13 mouse cellular contexts compared by ENCODE assay signal in the genomic region with DNA sequence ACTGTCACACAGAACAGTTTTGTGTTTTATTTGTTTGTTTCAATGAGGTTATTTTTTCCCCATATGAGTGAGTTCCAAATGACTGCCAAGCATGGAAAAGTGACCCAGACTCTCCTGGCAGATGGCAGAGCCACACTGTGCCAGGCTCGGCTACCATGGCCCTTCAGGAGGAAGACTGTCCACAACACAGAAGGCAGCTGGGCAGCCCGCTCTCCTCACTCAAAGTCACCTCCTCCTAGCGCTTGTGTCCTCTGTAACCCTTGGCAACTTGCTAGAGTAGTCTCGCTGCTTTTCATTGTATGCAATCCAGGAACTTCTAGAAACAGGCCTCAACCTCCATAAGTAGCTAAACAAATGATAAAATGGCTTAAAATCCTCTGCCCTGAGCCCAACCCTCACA.
DNase-seq lines count a peak whose midpoint lies in the region; TF ChIP-seq lines count a peak whose summit lies in the region.
"Had no signal": no experiment of that assay in that cellular context is flagged by ENCODE, and none has a peak within 500 bp of the region (broad histone marks: within the 10 kb centered on the region; RNA-seq: fewer than 3 reads in every experiment).

No protein-coding gene starts in this region.

- no peak overlapping the region for H3K27ac ChIP-seq in heart, adult 2 months
- no peak overlapping the region for H3K27ac ChIP-seq in cerebellum, adult 2 months (ENCODE audit: insufficient read depth, low read length)
- H3K27ac ChIP-seq: forebrain, embryonic 10.5 days had no signal

- no peak for TF ChIP-seq POLR2A in heart, adult 2 months (IDR thresholded peaks at IDR 0.05; ENCODE audit: insufficient read depth, low read depth, low read length)
- TF ChIP-seq POLR2A in cerebellum, adult 2 months (IDR thresholded peaks at IDR 0.05; ENCODE audit: borderline replicate concordance, insufficient read depth, low read length), result no peak

- H3K9ac ChIP-seq in heart, adult 2 months (ENCODE audit: low read depth, low read length), result no peak overlapping the region

- no peak for TF ChIP-seq EP300 in heart, adult 2 months (IDR thresholded peaks at IDR 0.05; ENCODE audit: insufficient read depth, low read depth, low read length)

- intact Hi-C loops in heart, adult 2 months (cut with DNase I), result no loop called here
- intact Hi-C loops in left cerebral cortex, postnatal 36 days (cut with DNase I), result no loop called here

- no peak for TF ChIP-seq CTCF in heart, adult 2 months (IDR thresholded peaks at IDR 0.05)
- no peak for TF ChIP-seq CTCF in cerebellum, adult 2 months (IDR thresholded peaks at IDR 0.05; ENCODE audit: borderline replicate concordance, insufficient read depth, low read depth, low read length)

- H3K4me1 ChIP-seq in heart, adult 2 months (ENCODE audit: control insufficient read depth, insufficient read depth, low read length), result no peaks in the 10 kb centered on the region
- H3K4me1 ChIP-seq in cerebellum, adult 2 months (ENCODE audit: control insufficient read depth, insufficient read depth, low read length), result no peaks in the 10 kb centered on the region
- H3K4me1 ChIP-seq: forebrain, embryonic 10.5 days had no signal

- H3K4me3 ChIP-seq in heart, adult 2 months, result no peak overlapping the region
- H3K4me3 ChIP-seq in cerebellum, adult 2 months (replicated peaks; ENCODE audit: insufficient read depth, low read depth, low read length), result no peak overlapping the region
- H3K4me3 ChIP-seq: forebrain, embryonic 10.5 days had no signal

- no peaks in the 10 kb centered on the region for H3K36me3 ChIP-seq in heart, adult 2 months (ENCODE audit: control insufficient read depth, insufficient read depth, low read length)
- H3K36me3 ChIP-seq: forebrain, embryonic 10.5 days had no signal

- no peaks in the 10 kb centered on the region for H3K79me2 ChIP-seq in heart, adult 2 months (replicated peaks; ENCODE audit: control insufficient read depth, insufficient read depth, low read length)

- 60% methylated on average over 4 of the region's 4 CpGs for WGBS in heart, adult 2 months
- WGBS in cerebellum, adult 2 months, result 10% methylated on average over 4 of the region's 4 CpGs

- H3K27me3 ChIP-seq in heart, adult 2 months (ENCODE audit: control insufficient read depth, insufficient read depth, low read length), result no peaks in the 10 kb centered on the region
- H3K27me3 ChIP-seq in cerebellum, adult 2 months (ENCODE audit: control insufficient read depth, insufficient read depth, low read length), result no peaks in the 10 kb centered on the region

- peak; percentile 18 to 24 for DNase-seq in heart, adult 2 months
- DNase-seq in heart, adult 8-10 months (ENCODE audit: low spot score), result no peak
- DNase-seq in cerebellum, adult 2 months, result peak; percentile 12 to 50
- peak; percentile 39 for DNase-seq in layer of hippocampus, adult 9-10 months (ENCODE audit: low spot score)
- DNase-seq in left cerebral cortex, postnatal 36 days (ENCODE audit: low spot score in 2 of 2), result peak; percentile 8 to 27
- DNase-seq in embryo, embryonic 10 days (ENCODE audit: low spot score), result no peak
- DNase-seq in natural killer cell, adult 2 months (ENCODE audit: low spot score in 2 of 2), result no peak
- no peak for DNase-seq in adrenal gland, adult 8-10 months
- DNase-seq: adrenal gland, postnatal 14 days; embryo, embryonic 11 days; kidney, postnatal 10 days; thymus, adult 2 months had no signal

Comparison
In these comparisons a context has a peak if more than half of its experiments do, and no peak if none do; other contexts are left out.
1. DNase-seq: peak in heart, adult 2 months (2 of 2), cerebellum, adult 2 months (2 of 2), layer of hippocampus, adult 9-10 months (single experiment) and left cerebral cortex, postnatal 36 days (2 of 2); none in heart, adult 8-10 months (single experiment), embryo, embryonic 10 days (single experiment), natural killer cell, adult 2 months (0 of 2) and adrenal gland, adult 8-10 months (single experiment).